Mouse (Mus musculus): Measurements from ENCODE around the gene March10. TPM values are rescaled to one million over a fixed set of nuclear protein-coding genes. Genes with fewer than 3 reads are reported as not detected.

March10 gene
- polyA plus RNA-seq, 1 experiment from 2014 or later: 0.42 TPM

- H3K9me3 ChIP-seq: no peaks in the 10 kb centered on the region
- 26% methylated on average over 8 of the region's 8 CpGs for WGBS
- H3K4me3 ChIP-seq: no peak overlapping the region
- no peak overlapping the region for H3K4me2 ChIP-seq
- H3K9ac ChIP-seq: 0 out of 2 replicates have a peak overlapping the region, but pooled peaks have one; percentile 24
- peak overlapping the region; percentile 52; the same call in 1 of the 2 replicates for H3K27ac ChIP-seq
- no peaks in the 10 kb centered on the region for H3K27me3 ChIP-seq
- no peaks in the 10 kb centered on the region for H3K36me3 ChIP-seq
- peaks cover 47% of the 10 kb centered on the region for H3K4me1 ChIP-seq (replicated peaks)
- ATAC-seq (ENCODE audit: low FRiP score): no peak
Measured at GRCm38 (mm10) chr11:105313633-105314014, 142.9 kb downstream of the March10 start.

GRCm38 (mm10) chr11:105312972-105313632 lies 143.4 kb downstream of the March10 start:
- Histone ChIP-seq H3K27ac (peak overlapping the region; percentile 52; the same call in 1 of the 2 replicates), H3K4me3 (no peak overlapping the region), H3K9ac (0 out of 2 replicates have a peak overlapping the region, but pooled peaks have one; percentile 24), H3K9me3 (no peaks in the 10 kb centered on the region), H3K4me2 (no peak overlapping the region), H3K27me3 (no peaks in the 10 kb centered on the region), H3K4me1 (replicated peaks) (peaks cover 47% of the 10 kb centered on the region), H3K36me3 (no peaks in the 10 kb centered on the region)
- 35% methylated on average over 9 of the region's 10 CpGs for WGBS
- no peak for ATAC-seq (ENCODE audit: low FRiP score)

GRCm38 (mm10) chr11:105312311-105312942 lies 144.1 kb downstream of the March10 start:
- Histone ChIP-seq H3K9me3 (no peaks in the 10 kb centered on the region), H3K27ac (0 out of 2 replicates have a peak overlapping the region, but pooled peaks have one; percentile 52), H3K4me3 (no peak overlapping the region), H3K9ac (no peak overlapping the region), H3K36me3 (no peaks in the 10 kb centered on the region), H3K4me1 (replicated peaks) (peaks cover 47% of the 10 kb centered on the region), H3K27me3 (no peaks in the 10 kb centered on the region), H3K4me2 (no peak overlapping the region)
- ATAC-seq (ENCODE audit: low FRiP score): no peak
- 52% methylated on average over 12 of the region's 12 CpGs for WGBS

- no peaks in the 10 kb centered on the region for H3K9me3 ChIP-seq
Measured at GRCm38 (mm10) chr11:105311291-105311975, 145.1 kb downstream of the March10 start.

More at GRCm38 (mm10) chr11:105311291-105311975, 145.1 kb downstream of the March10 start:
- WGBS: 60% methylated on average over 24 of the region's 24 CpGs
- Histone ChIP-seq H3K27me3 (no peaks in the 10 kb centered on the region), H3K4me1 (replicated peaks) (peaks cover 47% of the 10 kb centered on the region), H3K36me3 (no peaks in the 10 kb centered on the region), H3K4me2 (no peak overlapping the region), H3K27ac (no peak overlapping the region), H3K9ac (no peak overlapping the region), H3K4me3 (no peak overlapping the region)
- ATAC-seq (ENCODE audit: low FRiP score): no peak

Other genes starting within 250 kb of the March10 start
- gene Mrc2, start 164.1 kb downstream of the March10 start, polyA plus RNA-seq (2015; fragmentation: Nextera tagmentation; extraction: Ambion mirVana): 5.3 and 5.5 TPM in 2 replicates
- 34.8 and 39.1 TPM in 2 replicates for gene Tanc2, start 133.3 kb upstream of the March10 start, polyA plus RNA-seq (2015; fragmentation: Nextera tagmentation; extraction: Ambion mirVana)